Mouse (Mus musculus) lung, postnatal 36 days (tissue): ENCODE measurements around the gene Milr1.
A peak's percentile ranks its signal among the peaks of the same experiment; 100 is the strongest.

Experiments used
- DNase-seq: peaks from one replicate; pipeline ENCODE4 v3.0.0; 2022; ENCODE audit warnings: mixed read lengths

Milr1 gene

DNA sequence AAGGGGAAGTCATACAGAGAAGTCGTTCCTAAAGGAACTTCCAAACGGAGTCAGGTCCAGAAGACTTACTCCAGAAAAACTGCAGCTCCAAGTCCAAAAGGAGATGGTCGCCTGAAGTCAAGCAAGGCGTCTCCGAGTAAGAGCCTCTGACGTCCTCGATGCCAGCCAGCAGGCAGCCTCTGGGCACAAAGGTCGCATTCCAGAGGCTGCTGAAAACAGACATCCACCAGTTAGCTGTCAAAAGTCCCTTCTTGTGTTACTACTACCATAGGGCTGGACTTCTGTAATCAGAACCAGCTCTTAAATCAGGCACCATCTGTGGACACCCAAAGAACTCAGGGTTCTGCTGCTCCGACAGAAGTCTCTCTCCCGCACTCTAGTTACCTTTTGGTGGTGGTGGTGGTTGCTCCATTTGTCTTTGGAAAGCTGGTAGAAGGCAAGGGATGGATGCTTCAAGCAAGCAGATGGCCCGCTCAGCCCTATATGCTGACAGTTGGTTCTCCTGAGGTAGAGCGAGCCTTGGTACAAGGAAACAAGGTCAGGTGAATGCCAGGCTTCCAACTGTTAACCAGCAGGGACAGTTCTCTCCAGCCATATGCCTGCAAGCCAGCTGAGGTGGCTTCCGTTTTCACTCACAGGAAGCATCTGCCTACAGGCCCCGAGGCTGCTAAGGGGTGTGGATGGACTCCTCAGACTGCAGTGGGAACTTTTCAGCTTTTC is 63.7 kb downstream of the Milr1 start:
- DNase-seq: no peak

- DNase-seq: no peak
Observed at GRCm38 (mm10) chr11:106815331-106815730, 64.3 kb downstream of the Milr1 start.

DNA sequence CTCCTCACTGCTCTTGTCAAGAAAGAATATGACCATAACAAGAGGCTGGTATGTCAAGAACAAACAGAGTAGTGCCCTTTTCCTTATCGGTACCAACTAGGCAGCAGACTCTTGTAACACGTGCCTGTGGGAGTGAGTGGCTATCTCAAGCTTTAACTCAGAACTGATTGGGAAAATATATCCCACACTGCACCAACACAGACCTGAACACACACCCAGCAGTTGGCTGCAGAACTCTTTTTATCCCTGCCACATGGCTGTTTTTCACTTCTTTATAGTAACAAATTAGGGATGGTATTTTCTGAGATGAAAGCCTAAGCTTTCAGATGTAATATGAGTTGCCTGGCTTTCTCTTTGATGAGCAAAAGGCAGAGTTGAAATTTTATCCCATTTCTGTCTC is 64.7 kb downstream of the Milr1 start:
- DNase-seq: no peak

- no peak for DNase-seq
Observed at GRCm38 (mm10) chr11:106816316-106816715, 65.3 kb downstream of the Milr1 start.

- no peak for DNase-seq
Observed at GRCm38 (mm10) chr11:106817156-106817555, 66.1 kb downstream of the Milr1 start.

- DNase-seq: no peak
Observed at GRCm38 (mm10) chr11:106817808-106818207, 66.8 kb downstream of the Milr1 start.

DNA sequence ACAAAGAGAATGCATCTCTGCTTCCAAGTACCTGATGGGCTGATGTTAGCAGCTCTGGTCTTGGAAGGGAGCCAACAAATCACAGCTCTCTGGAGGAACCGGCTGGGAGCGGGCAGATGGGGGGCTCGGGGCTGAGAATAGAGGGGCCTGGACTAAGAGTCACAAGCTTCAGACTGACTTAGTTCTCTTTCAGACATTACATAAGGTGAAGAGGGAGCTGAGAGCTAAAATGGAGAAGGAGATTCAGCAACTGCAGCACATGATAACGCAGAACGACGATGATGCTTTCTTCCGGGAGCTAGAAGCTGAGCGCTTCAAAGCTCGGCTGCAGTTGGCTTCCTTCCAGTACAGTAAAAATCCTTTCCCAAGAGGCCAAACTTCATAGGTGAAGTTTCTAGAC is 67.3 kb downstream of the Milr1 start:
- DNase-seq: peak; percentile 21
